Mouse (Mus musculus) lung, postnatal 4 days (tissue): ENCODE data around the gene Cdc45.

Experiments
- DNase-seq, 2 experiments: peaks; one replicate each; pipeline ENCODE4 v3.0.0; 2021

Cdc45 gene

DNA sequence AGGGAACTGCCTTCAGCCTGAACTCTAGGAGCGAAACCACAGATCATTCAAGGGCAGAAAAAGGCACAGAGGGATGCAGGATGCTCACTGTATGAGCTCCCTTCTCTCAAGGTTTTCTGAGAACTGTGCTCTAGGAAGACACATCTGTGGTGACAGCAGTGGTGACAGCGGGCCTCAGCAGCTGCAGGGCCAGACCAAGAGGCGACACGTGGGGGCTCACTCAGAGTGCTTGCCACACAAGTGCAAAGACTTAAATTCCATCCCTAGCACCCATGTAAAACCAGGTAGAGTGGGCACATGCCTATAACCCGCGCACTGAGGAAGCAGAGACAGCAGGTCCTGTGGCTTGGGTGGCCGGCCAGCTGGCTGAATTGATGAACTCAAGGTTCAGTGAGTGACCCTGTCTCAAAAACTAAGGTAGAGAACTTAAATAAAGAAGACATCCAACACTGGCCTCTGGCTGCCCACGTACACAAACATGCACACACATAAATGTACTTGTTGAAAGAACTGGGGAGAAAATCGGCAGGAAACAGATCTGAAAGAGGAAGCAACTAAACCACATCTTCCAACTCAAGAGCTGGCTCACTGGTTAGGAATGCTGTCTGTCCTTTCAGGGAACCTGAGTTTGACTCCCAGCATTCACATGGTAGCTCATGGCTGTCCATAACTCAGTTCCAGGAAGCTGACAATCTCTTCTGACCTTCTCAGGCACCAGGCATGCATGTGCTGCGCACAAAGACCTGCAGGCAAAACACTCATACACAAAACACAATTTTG lies 23.0 kb downstream of the Cdc45 start:
- no peak for DNase-seq

DNA sequence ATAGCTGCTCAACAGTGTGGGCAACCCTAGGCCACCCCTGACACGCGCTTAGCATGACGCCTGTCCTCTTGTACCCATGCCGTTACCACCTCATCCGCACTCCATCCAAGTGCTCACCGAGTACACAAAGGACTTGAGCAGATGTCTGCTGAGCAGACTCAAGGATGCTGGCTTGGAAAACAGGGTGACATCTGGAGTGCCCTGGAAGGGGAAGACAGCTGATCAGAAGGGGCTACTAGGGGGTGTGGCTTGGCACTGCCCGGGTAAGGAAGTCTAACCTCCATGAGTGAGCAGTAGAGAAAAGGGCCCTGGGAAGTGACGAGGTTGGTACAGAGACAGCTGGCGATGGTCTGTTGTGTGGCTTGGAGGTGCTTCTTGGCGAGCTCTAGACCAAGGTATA lies 25.1 kb downstream of the Cdc45 start:
- DNase-seq: no peak

- DNase-seq: no peak
Observed at GRCm38 (mm10) chr16:18785485-18785884, 26.3 kb downstream of the Cdc45 start.

- no peak for DNase-seq
Observed at GRCm38 (mm10) chr16:18785025-18785424, 26.8 kb downstream of the Cdc45 start.

- peak in 1 of 2 experiments; percentile 20 for DNase-seq
Observed at GRCm38 (mm10) chr16:18781810-18782209, 30.0 kb downstream of the Cdc45 start.

DNA sequence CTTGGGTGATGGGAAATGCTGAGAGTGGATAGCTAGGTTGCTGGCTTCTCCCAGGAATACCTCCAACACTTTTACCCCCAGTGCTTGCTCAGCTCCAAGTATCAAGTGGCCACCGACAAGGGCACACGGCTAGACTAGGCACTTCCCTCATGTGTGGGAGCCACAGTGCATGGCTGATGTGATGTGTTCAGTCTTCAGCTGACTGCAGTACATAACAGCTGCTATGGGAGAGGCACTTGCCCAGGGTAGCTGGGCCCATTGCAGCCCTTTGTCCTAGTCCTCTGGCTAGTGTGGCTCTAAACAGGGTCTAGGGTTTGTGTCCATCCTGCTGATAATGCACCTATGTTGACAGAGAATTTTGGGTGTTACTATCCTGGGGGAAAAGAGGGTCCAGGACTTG lies 33.3 kb downstream of the Cdc45 start:
- no peak for DNase-seq

- DNase-seq: peak; percentile 24 to 42
Observed at GRCm38 (mm10) chr16:18777101-18778080, 34.4 kb downstream of the Cdc45 start.

DNA sequence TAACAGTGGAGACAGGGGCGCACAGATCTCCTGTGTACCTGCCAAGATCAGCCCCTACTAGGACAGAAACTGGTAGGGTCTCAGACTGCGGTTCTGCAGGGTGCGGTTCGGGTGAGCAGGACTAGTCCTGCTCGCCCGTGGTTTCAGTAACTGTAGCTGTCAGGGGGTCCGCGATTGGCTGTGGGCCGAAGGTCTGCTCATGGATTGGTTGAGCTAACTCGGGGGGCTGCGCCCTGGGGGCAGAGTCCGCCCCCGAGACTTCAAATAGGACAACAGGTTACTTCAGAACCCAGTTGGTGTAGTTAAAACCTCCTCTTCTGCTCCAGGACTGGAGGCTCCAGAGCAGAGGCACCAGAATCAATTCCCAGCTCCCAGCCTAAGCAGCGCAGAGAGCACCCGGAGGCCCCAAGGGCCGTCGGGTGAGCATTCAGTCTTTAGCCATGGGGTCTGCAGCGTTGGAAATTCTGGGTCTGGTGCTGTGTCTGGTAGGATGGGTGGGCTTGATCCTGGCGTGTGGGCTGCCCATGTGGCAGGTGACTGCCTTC lies 35.2 kb downstream of the Cdc45 start, which contains the start of gene Cldn5:
Gene Cldn5 (plus strand): TSS at position 292 of the 545 bp plus-strand sequence.
- DNase-seq: peak; percentile 81 to 92

DNA sequence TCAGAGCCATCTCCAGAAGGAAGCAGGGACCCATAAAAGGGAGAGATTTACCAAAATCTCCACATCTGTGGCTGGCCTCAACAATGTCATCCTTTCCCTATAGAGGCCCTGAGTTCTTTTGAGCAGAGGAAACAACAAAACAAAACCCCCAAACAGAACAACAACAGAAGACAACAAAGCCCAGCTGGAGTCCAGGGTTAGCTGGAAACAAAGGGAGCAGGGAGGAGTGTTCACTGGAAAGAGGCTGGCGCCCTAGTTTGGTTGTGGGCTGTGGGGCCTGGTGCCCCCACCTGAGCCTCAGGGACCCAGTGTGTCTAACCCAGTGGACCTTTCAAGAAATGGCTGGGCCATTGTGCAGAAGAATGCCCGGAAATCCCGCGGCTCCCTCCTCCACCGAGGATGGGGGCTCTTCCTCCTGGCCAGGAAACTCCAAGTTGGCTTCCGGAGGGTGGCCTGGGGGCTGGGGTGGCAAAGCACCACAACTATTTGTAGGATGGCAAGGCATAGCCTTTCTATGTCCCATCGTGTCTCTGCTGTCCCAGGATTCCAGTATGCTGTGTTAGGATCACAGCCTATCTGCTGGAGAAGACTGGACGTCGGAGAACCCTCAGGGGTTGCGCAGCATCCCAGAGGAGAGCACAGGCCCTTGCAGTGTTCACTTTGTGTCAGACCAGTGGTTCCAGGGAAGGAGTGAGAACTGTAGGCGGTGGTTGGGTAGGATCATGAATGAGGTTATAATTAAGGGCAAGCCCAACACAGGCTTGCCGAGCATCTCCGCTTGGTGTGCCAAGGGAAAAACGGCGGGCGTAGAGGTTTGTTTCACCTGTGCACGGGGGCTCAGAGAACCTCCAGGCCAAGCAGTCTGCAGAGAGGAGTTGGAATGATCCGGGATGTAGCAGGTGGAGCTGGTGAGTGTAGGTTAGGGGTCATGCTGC lies 35.9 kb downstream of the Cdc45 start:
- peak; percentile 72 to 87 for DNase-seq

DNA sequence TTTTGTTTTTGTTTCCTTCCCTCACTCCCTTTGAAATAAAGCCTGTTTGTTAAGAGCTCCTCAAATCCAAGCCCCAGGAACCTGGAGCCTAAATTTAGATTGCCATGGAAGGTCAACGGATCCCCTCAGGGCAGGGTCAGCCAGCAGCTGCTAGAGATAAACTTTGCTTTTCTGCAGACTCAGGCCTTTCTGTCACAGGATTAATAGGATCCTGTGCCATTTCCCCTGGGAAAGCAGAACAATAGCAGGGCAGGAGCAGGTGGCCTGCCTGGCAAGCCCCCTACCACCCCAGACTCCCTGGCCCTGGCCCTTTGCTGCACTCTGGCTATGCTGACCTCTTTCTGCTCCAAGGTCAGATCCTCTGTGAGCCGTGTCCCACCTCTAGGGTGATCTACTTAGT lies 37.9 kb downstream of the Cdc45 start:
- DNase-seq: peak in 1 of 2 experiments; percentile 25

DNA sequence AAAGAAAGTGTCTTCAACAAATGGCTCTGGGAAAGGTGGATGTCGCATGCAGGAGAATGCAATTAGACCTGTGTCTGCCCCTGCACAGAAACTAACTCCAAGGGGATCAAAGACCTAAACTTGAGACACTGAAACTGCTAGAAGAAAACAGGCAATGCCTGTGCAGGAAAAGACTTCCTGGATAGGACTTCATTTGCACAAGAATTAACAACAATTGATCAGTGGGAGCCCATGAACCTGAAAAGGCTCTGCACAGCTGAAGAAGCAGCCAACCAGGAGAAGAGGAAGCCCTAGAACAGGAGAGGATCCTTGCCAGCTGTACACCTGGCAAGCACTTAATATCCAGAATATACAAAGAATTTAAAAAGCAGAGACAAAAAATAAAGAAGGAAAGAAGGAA lies 42.3 kb downstream of the Cdc45 start:
- no peak for DNase-seq

- DNase-seq: peak; percentile 44 to 61
Observed at GRCm38 (mm10) chr16:18766390-18766789, 45.4 kb downstream of the Cdc45 start.

DNA sequence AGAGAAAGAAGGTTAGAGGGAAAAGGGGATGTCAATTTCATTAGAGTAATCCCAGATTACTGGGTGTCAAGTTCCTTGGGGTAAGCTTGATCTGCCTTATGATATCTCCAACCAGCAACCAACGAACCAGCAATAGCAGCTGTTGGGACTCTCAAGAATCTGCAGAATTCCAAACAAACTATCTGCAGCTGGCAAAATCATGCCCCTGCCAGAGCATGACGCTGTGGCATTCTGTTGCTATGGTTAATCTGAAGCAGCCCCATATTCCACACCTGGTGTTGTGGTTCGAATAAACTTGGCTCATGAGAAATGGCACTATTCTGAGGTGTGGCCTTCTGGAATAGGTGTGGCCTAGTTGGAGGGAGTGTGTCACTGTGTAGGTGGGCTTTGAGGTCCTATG lies 48.8 kb downstream of the Cdc45 start:
- DNase-seq: no peak

- DNase-seq: peak; percentile 65 to 86
Observed at GRCm38 (mm10) chr16:18761734-18762133, 50.1 kb downstream of the Cdc45 start.

DNA sequence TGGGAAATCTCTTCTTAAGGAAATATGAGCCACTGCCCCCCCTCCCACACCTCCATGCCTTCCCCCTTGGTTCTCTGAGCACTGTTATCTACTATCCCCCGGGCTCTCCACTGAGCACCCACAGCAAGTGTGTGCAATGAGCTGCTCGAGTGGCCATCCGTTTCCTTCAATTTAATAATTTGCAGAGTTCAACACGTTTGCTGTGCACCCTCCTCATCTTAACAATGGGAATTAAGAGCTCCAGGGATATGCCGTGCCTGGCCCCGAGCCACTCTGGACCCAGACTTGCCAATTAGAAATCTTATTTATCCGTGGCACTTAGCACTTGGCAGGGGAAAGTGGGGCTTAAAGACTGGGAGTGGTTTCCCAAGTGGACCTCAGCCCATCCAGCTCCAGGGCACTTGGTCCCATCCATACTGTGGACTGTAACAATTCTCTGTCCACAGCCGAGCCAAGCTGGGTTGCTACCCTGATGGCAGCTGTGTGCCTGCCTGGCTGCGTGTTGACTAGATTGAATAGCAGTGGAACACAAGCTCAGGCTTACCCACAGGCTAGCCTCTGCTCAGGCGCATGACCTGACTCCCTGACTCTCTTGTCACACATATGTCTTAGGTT lies 59.8 kb downstream of the Cdc45 start:
- peak; percentile 54 to 73 for DNase-seq

DNA sequence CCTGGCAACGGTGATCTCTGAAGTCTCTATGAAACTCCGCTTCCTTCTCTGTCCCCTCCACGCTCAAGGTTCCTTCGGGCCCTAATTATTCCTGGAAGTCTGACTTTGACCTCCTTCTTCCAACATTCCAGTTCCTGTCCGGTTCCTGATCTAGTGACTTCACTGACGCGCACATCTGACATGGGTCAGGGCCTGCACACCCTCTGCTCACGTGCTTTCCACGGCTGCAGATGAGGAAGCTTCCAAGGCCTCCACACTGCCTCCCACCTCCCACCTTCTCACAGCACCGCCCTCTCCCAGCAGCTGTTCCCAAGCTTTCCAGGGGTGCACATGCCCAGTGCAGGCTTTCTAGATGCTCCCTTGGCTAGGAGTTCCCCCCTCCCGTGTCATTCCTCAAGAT lies 60.7 kb downstream of the Cdc45 start:
- peak; percentile 33 to 45 for DNase-seq

DNA sequence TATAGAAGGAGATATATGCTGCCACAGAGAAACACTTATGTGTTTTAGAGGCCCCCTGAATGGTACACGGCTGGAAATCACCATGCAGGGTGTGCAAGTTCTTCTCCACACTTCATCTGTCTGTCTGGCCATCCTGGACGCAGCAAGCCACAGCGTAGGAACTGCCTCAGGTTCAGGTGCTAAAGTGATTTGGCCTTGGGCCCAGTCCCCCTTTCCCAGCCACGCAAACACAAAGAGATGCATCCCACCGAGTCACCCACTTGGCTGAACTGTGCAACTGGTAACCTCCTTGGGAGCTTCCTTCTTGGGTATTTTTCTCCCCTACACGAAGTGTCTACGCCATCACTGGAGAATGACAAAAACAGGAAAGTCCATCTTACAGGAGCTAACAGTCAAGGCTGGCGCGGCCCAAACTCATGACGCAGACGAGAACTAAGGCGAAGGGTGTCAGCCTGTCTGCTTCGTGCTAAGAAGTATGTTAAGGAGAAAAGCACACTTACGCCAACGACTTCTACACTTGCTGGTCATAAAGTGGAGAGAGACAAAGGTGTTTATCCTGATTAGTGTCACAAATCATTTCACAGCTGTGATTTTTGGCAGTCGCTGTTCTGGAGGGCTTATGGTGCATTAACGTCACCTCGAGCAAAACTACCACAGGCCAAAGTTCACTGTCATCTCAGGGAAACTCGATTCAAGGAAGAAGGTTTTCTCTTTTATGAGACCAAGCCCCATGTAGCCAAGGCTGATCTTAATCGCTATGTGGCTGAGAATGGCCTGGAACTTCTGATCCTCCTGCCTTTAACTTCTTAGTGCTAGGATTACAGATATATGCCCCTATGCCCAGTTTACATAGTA lies 65.3 kb downstream of the Cdc45 start:
- no peak for DNase-seq

GRCm38 (mm10) chr16:18738303-18738702 lies 73.5 kb downstream of the Cdc45 start:
- DNase-seq: no peak

- DNase-seq: peak; percentile 66 to 86
Observed at GRCm38 (mm10) chr16:18733100-18733956, 78.5 kb downstream of the Cdc45 start.

GRCm38 (mm10) chr16:18730640-18731039 lies 81.1 kb downstream of the Cdc45 start:
- no peak for DNase-seq
